Mouse (Mus musculus) heart, adult 18-20 months (tissue): Measurements from ENCODE around the gene Hebp1. TPM values are rescaled to one million over a fixed set of nuclear protein-coding genes. Genes with fewer than 3 reads are reported as not detected.

ENCODE experiments used
- DNase-seq, 2 experiments: peaks; one replicate each; pipeline ENCODE4 v3.0.0; 2021 to 2022; ENCODE audit warnings: mixed read lengths in 1 of 2
- total RNA-seq, 2 experiments: library from RNA; stranded (reverse); gene quantifications; 2 replicates each; pipeline ENCODE4 v1.2.3; 2021

The Hebp1 gene
- total RNA-seq, 2 experiments from 2014 or later = 64.7 to 68.9 TPM

DNA sequence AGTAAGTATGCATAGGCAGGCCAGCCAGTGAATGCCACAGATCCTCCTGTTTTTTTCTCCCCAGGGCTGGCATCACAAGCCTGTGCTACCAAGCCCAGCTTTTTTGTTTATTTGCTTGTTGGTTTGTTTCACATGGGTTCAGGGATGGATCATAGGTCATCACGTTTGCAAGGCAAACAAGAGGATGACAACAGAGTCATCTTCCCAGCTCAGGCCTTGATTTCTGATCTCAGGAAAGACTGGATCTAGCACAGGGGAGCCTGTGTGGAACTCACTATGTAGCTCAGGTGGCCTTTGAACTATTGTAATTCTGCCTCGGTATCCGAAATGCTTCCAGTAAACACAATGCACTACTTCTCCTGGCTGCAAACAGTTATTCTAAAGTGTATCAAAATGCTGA, 35.5 kb downstream of the Hebp1 start:
- DNase-seq = no peak

- DNase-seq = no peak
Observed at GRCm38 (mm10) chr6:135161356-135161755, 36.5 kb downstream of the Hebp1 start.

DNA sequence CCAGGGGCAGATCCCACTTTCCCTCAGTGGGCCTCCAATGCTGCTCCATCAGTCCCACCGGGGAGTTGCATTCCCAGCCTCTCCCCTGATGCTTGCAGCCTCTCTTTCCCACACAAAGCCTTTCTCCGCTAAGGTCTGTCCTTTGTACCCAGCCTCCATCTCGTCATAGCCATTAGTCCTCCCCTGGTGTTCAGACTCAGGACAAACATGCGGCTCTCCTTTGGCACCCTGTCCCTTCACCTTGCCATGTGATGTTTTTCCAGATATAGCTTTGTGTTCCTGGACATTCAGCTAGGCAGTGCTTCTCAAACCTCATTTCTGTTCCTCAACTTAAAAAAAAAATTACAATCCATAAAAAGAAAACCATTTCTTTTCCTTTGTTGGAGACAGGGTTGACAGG, 39.3 kb downstream of the Hebp1 start:
- peak in 1 of 2 experiments; percentile 13 for DNase-seq

- DNase-seq = peak; percentile 12 to 28
Observed at GRCm38 (mm10) chr6:135157496-135157895, 40.3 kb downstream of the Hebp1 start.

- DNase-seq = peak in 1 of 2 experiments; percentile 26
Observed at GRCm38 (mm10) chr6:135156597-135156996, 41.2 kb downstream of the Hebp1 start.

- no peak for DNase-seq
Observed at GRCm38 (mm10) chr6:135153719-135154118, 44.1 kb downstream of the Hebp1 start.

GRCm38 (mm10) chr6:135150311-135150710, 47.5 kb downstream of the Hebp1 start:
- no peak for DNase-seq

- DNase-seq = no peak
Observed at GRCm38 (mm10) chr6:135149722-135150121, 48.1 kb downstream of the Hebp1 start.

DNA sequence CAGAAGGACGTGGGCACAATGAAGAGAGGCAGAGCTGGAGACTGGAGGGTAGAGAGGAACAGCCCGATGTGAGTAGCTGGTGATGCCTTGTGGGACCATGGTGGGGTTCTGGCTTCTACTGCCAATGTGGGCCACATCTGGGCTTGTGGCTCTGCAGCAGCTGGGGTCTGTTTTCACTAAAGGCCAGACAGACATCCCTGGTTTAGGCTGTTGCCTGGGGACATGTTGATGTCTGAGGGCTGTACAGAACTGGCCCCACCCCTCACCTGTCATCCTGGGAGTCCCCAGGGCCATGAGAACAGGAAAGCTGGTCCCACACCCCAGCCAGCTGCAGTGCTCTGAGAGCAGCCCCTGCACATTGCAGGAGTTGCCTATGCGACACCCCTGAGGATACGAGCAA, 48.6 kb downstream of the Hebp1 start:
- no peak for DNase-seq

GRCm38 (mm10) chr6:135148506-135148905, 49.3 kb downstream of the Hebp1 start:
- DNase-seq = peak in 1 of 2 experiments; percentile 61

GRCm38 (mm10) chr6:135145976-135146375, 51.8 kb downstream of the Hebp1 start:
- no peak for DNase-seq

- DNase-seq = peak; percentile 21 to 42
Observed at GRCm38 (mm10) chr6:135144516-135144915, 53.3 kb downstream of the Hebp1 start.

DNA sequence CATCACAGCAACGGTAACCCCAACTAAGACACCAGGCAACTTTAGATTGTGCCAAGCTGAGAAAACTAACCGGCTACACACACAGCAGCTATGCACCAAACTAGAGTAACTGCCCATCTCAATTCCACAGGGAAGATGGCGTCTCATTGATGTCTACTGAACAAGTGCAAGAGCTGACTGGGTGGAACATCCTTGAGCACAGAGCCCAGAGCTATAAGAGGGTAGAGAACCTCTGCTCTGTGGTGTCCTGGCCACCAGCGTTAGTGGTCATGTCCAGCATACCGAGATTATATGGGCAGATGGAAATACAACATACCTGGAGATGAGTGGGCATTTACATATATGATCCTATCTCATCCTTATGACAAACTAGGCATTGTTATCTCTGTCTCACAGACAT, 54.7 kb downstream of the Hebp1 start:
- DNase-seq = no peak

GRCm38 (mm10) chr6:135141451-135142147, 56.2 kb downstream of the Hebp1 start:
- DNase-seq = no peak

DNA sequence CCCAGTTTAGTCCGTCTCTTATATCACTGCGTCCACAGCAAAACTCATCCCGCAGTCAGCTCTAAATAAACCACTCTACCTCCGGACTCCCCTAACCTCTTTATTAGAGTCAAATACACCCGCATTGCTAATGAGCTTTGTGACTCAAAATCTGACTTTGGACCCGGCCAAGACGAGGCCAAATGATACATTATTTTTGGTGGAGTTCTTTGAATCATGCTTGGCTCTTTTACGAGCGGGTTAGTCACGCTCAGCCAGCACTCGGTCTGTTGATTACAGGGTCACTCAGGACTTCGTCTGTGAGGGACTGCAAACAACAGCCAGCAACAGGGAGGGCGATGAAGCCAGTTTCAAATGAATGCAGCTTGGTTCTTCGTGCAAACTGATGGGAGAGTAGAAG, 59.1 kb downstream of the Hebp1 start:
- peak in 1 of 2 experiments; percentile 34 for DNase-seq

- peak in 1 of 2 experiments; percentile 20 for DNase-seq
Observed at GRCm38 (mm10) chr6:135138207-135138606, 59.6 kb downstream of the Hebp1 start.

GRCm38 (mm10) chr6:135137736-135138135, 60.1 kb downstream of the Hebp1 start:
- DNase-seq = peak; percentile 44 to 49

DNA sequence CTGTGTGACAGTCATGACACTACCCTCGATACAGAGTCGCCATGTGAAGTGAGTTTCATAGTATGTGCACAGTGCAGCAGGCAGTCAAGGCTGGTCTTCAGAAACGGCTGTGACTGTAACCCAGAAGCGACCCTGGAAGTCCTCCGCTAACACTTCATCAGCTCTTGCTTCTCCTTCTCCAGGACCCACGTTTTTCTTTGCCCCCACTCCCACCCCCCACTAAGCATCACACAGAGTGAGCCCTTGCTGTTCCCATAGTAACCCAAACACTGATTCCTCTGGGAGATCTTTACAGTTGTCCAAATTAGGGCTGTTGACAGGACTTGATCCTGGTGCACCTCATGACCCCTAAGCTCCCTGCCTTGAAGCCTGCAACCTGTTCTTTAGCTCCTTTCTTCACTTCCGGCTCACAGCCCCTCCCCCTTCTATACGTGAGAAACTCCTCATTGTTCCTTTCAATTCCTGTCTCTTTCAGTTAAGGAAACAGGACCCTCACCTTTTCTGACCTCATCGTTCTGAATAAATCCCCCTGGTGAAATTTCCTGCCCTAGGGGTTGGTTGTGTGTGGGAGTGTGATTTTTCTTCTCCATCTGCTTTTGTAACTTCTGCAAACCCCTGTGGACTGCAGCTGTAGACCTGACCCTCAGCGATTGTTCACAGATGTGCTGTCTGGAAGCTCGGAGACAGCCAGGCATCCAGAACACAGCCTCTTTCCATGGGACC, 61.2 kb downstream of the Hebp1 start:
- DNase-seq = peak; percentile 18 to 21

DNA sequence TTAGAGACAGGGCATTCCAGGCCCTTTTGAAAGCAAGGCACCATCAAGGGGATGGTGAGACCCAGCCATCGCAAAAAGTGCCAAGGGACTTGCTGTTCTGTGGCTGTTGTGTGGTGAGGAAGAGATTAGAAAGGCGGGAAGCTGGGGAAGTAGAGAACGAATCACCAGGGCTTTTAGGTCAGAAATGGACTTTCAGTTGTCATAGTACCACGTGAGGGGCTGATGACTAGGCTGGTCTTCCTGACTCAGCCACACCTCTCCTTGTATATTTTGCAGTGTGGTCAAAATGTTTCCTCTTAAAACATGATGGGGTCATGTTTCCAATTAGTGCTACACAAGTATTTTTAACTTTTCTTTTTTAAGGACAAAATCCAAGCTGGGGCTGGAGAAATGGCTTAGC, 62.1 kb downstream of the Hebp1 start:
- no peak for DNase-seq

GRCm38 (mm10) chr6:135133486-135133885, 64.3 kb downstream of the Hebp1 start:
- DNase-seq = no peak

- no peak for DNase-seq
Observed at GRCm38 (mm10) chr6:135133086-135133485, 64.7 kb downstream of the Hebp1 start.

DNA sequence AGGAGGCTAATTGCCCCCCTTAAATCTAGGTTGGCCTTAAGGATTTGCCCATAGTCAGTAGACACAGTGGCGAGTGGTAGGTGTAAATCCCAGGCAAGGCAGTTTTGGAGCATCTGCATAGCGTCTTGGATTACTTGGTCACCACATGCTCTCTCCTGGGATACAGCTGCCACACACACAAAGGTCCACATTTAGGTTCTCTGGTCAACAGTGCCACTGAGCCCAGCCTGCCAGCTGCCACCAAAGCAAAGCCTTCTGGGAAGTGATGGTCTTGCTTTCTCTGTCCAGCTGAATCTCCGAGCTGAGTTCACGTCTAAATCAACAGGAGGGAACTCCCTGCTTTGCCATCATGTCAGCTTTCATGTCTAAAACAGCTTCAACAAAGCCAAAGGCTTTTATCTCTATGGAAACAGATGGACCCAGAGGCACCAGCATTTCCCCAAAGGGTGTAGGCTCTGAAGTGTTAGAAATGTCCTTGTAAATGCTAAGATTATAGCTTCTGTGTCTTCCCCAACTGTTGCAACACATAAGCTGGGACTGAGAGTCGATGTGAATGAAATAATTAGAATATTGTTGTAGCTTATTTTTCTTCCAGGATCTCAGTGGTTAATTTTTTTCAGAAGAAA, 73.0 kb downstream of the Hebp1 start:
- DNase-seq = no peak

- DNase-seq = no peak
Observed at GRCm38 (mm10) chr6:135118183-135118582, 79.6 kb downstream of the Hebp1 start, which contains the start of gene Gprc5d. Gene Gprc5d (minus strand): TSS chr6:135118283.
